Mouse (Mus musculus): ENCODE results near the gene Dync2li1. TPM values are rescaled to one million over a fixed set of nuclear protein-coding genes. Genes with fewer than 3 reads are reported as not detected.

Gene Dync2li1
- total and polyA plus RNA-seq, 3 experiments: 0.08 TPM; not detected in 2

DNA sequence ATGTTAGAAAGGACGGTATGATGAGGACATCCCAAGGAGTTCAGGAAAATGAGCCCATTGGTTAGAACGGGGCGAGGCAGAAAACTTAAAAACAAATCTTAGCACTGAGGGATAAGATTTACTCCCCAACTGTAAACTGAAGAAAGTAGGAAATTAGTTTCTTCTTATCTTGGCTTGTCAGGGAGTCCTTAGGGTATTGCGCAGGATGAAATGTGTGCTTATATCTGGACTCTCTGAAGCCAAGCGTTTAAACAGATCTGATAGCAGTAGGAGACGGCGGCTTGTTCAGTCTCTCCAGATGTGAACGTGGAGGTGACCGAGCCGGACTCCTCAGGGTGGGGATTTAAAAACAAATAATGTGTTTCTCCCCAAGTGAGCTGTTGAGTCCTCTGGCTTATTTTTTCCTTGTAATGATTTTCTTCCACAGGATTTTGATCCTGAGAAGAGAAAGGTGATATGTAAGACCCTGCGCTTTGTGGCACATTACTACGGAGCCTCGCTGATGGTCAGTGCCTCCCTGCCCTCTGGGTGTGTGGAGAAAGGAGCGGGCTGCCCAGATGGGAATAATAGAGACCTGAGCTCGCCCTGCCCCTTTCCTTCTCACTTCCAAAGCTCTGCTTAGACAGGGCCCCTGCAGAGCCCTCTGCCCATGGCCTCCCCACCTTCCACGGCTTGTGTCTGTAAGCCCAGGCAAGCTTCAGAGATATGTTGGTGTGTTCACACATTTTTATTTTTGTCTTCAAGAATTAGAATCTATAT lies 18.2 kb downstream of the Dync2li1 start:
- peaks cover 13% of the 10 kb centered on the region in 2 experiments for H3K4me1 ChIP-seq (ENCODE audit: control insufficient read depth in 1 of 2, insufficient read depth in 2 of 2, low read length in 2 of 2)
- peaks cover 0 to 12% of the 10 kb centered on the region in 2 experiments; a peak in 2 of 4 replicates for H3K36me3 ChIP-seq (ENCODE audit: control insufficient read depth in 1 of 2, insufficient read depth in 2 of 2, low read length in 2 of 2)
- H3K27me3 ChIP-seq (ENCODE audit: control insufficient read depth in 1 of 2, insufficient read depth in 2 of 2, low read length in 2 of 2): no peaks in the 10 kb centered on the region
- peak overlapping the region; percentile 19 for H3K27ac ChIP-seq (ENCODE audit: control insufficient read depth, low read depth, low read length)
- no peak overlapping the region for H3K4me3 ChIP-seq (ENCODE audit: control insufficient read depth in 1 of 2, insufficient read depth in 1 of 2, low read depth in 2 of 2, low read length in 2 of 2)
- no peaks in the 10 kb centered on the region for H3K79me2 ChIP-seq (ENCODE audit: control insufficient read depth, insufficient read depth, low read length, poor library complexity)
- H3K9ac ChIP-seq (ENCODE audit: control insufficient read depth, low read depth, low read length, poor library complexity, severe bottlenecking): no peak overlapping the region
- DNase-seq (ENCODE audit: low read depth, low spot score): peak; percentile 73
- no peaks in the 10 kb centered on the region for H3K9me3 ChIP-seq (replicated peaks; ENCODE audit: insufficient read depth, low read length)
- peak; percentile 57 for TF ChIP-seq TAL1 (IDR thresholded peaks at IDR 0.05; ENCODE audit: low read length)
- peak; percentile 81 for TF ChIP-seq GATA1 (IDR thresholded peaks at IDR 0.05; ENCODE audit: low read depth, low read length)
- TF ChIP-seq EP300 (IDR thresholded peaks at IDR 0.05; ENCODE audit: low read depth in 1 of 2, low read length in 2 of 2): peak; percentile 84 to 86
- peak; percentile 76 for TF ChIP-seq TCF12 (IDR thresholded peaks at IDR 0.05; ENCODE audit: low read depth, low read length)
- TF ChIP-seq MYB (IDR thresholded peaks at IDR 0.05; ENCODE audit: low read depth, low read length): peak; percentile 76
- TF ChIP-seq ETS1 (IDR thresholded peaks at IDR 0.05; ENCODE audit: low read depth, low read length): peak; percentile 51; the same call in 1 of the 2 replicates
- peak; percentile 43; the same call in 1 of the 2 replicates for TF ChIP-seq SIN3A (IDR thresholded peaks at IDR 0.05; ENCODE audit: low read length)
- TF ChIP-seq MYC (IDR thresholded peaks at IDR 0.05; ENCODE audit: low read depth, low read length): 0 out of 2 replicates have a peak, but pooled peaks have one; percentile 41
- peak; percentile 89 for TF ChIP-seq RCOR1 (IDR thresholded peaks at IDR 0.05; ENCODE audit: low read depth, low read length)
- TF ChIP-seq RAD21 (IDR thresholded peaks at IDR 0.05; ENCODE audit: low read depth, low read length): no peak
- no peak for TF ChIP-seq POLR2A (IDR thresholded peaks at IDR 0.05; ENCODE audit: control insufficient read depth in 1 of 2, insufficient read depth in 1 of 2, low read depth in 1 of 2, low read length in 2 of 2, poor library complexity in 1 of 2)
- TF ChIP-seq CHD2 (IDR thresholded peaks at IDR 0.05; ENCODE audit: low read length): no peak

- H3K36me3 ChIP-seq (ENCODE audit: control insufficient read depth in 1 of 2, insufficient read depth in 2 of 2, low read length in 2 of 2): peaks cover 0 to 12% of the 10 kb centered on the region in 2 experiments; a peak in 2 of 4 replicates
- no peak for TF ChIP-seq ELF1 (IDR thresholded peaks at IDR 0.05; ENCODE audit: low read depth, low read length)
- TF ChIP-seq ZMIZ1 (IDR thresholded peaks at IDR 0.05; ENCODE audit: low read depth, low read length): no peak
- no peak for TF ChIP-seq ZC3H11A (IDR thresholded peaks at IDR 0.05; ENCODE audit: low read depth, low read length)
- TF ChIP-seq RAD21 (IDR thresholded peaks at IDR 0.05; ENCODE audit: low read depth, low read length): no peak
- no peak for TF ChIP-seq MYC (IDR thresholded peaks at IDR 0.05; ENCODE audit: low read depth, low read length)
- no peak for TF ChIP-seq USF1 (IDR thresholded peaks at IDR 0.05; ENCODE audit: low read depth, low read length)
- H3K9me3 ChIP-seq (replicated peaks; ENCODE audit: insufficient read depth, low read length): no peaks in the 10 kb centered on the region
- DNase-seq (ENCODE audit: low read depth, low spot score): no peak
- no peak overlapping the region for H3K9ac ChIP-seq (ENCODE audit: control insufficient read depth, low read depth, low read length, poor library complexity, severe bottlenecking)
- no peaks in the 10 kb centered on the region for H3K79me2 ChIP-seq (ENCODE audit: control insufficient read depth, insufficient read depth, low read length, poor library complexity)
- H3K4me1 ChIP-seq (ENCODE audit: control insufficient read depth in 1 of 2, insufficient read depth in 2 of 2, low read length in 2 of 2): peaks cover 13% of the 10 kb centered on the region in 2 experiments
- no peak overlapping the region for H3K4me3 ChIP-seq (ENCODE audit: control insufficient read depth in 1 of 2, insufficient read depth in 1 of 2, low read depth in 2 of 2, low read length in 2 of 2)
- no peak overlapping the region; the same call in 1 of the 2 replicates for H3K27ac ChIP-seq (ENCODE audit: control insufficient read depth, low read depth, low read length)
- H3K27me3 ChIP-seq (ENCODE audit: control insufficient read depth in 1 of 2, insufficient read depth in 2 of 2, low read length in 2 of 2): no peaks in the 10 kb centered on the region; a peak in 1 of 4 replicates
Measured at GRCm38 (mm10) chr17:84645119-84645518, 18.8 kb downstream of the Dync2li1 start.

Data from MEL (cell line).